Mouse (Mus musculus) macrophage (primary cell): ENCODE results near the gene Ctc1. TPM values are rescaled to one million over a fixed set of nuclear protein-coding genes. Genes with fewer than 3 reads are reported as not detected.
A peak's percentile ranks its signal among the peaks of the same experiment; 100 is the strongest.

Source experiments
- H3K27ac ChIP-seq: fragments of 350-480 bp; formaldehyde crosslinking; 2 replicates; pipeline ENCODE4 v1.9.0; 2021
- H3K36me3 ChIP-seq: fragments of 350-480 bp; formaldehyde crosslinking; 2 replicates; pipeline ENCODE4 v1.9.0; 2021; ENCODE audit errors: inconsistent target
- H3K4me3 ChIP-seq: fragments of 350-480 bp; formaldehyde crosslinking; 2 replicates; pipeline ENCODE4 v1.9.0; 2021; ENCODE audit errors: inconsistent target
- H3K79me2 ChIP-seq: fragments of 350-480 bp; formaldehyde crosslinking; 2 replicates; pipeline ENCODE4 v1.9.0; 2021; ENCODE audit errors: inconsistent target
- WGBS: methylation state at CpG from one replicate; pipeline ENCODE4 v1.1.7; 2026; ENCODE audit warnings: inconsistent platforms; ENCODE audit not compliant: missing documents; 5-methylcytosine and 5-hydroxymethylcytosine counted together
- polyA plus RNA-seq: library from polyadenylated mRNA; stranded (reverse); fragments of 250-400 nt; gene quantifications from 3 replicates; pipeline ENCODE4 v1.2.4, GENCODE M21; 2018; ENCODE audit warnings: inconsistent platforms

The Ctc1 gene
- polyA plus RNA-seq, 1 experiment from 2014 or later: 28.9 TPM

DNA sequence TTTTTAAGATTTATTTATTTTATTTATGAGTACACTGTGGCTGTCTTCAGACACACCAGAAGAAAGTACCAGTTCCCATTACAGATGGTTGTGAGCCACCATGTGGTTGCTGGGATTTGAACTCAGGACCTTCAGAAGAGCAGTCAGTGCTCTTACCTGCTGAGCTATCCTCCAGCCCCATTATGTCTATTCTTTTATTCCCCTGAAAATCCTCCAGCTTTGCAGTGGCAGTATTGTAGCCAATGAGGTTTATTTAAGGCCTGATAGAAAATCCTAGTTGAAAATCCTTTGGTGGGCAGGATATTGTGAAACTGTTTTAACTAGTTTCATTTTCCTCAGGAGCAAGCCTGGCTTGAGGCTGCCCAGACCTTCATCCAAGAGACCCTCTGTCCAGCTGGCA, 5.0 kb downstream of the Ctc1 start:
- Histone ChIP-seq H3K36me3 (peaks cover 17% of the 10 kb centered on the region; the same call in 1 of the 2 replicates), H3K4me3 (no peak overlapping the region), H3K79me2 (peaks cover 23% of the 10 kb centered on the region), H3K27ac (no peak overlapping the region)

DNA sequence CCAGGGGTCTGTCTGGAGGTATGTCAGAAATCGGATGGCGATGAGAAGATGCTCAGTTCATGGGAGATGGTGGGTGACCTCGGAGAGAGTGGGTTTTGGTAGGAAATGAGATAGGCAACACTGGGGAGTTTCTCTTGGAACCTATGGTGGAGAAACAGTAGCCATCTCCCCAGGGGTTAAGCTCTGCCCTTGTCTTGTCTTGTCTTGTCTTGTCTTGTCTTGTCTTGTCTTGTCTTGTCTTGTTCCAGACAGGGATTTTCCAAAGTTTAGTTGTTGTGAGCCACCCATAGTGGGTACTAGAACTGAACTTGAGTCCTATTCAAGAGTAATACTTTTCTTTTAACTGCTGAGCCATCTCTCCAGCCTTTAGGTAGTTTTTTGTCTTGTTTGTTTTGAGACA, 10.9 kb downstream of the Ctc1 start:
- H3K79me2 ChIP-seq: no peaks in the 10 kb centered on the region
- WGBS: 93% methylated on average over 3 of the region's 3 CpGs
- no peak overlapping the region for H3K4me3 ChIP-seq
- H3K27ac ChIP-seq: no peak overlapping the region
- H3K36me3 ChIP-seq: peaks cover 37% of the 10 kb centered on the region

DNA sequence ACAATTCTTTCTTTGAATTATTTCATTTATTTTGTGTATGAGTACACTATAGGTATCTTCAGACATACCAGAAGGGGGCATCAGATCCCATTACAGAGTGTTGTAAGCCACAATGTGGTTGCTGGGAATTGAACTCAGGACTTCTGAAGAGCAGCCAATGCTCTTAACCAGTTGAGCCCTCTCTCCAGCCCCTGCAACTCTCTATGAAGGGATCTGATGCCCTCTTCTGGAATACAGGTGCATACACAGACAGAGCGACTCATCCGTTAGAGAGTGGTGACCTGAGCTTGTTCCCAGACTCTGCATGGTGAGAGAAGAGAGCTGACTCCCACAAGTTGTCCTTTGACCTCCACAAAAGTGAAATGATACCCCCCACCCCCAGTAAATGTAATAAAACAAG, 13.1 kb downstream of the Ctc1 start:
- WGBS: 95% methylated on average over 2 of the region's 2 CpGs
- Histone ChIP-seq H3K4me3 (no peak overlapping the region), H3K79me2 (no peaks in the 10 kb centered on the region), H3K27ac (no peak overlapping the region), H3K36me3 (peaks cover 24% of the 10 kb centered on the region)

DNA sequence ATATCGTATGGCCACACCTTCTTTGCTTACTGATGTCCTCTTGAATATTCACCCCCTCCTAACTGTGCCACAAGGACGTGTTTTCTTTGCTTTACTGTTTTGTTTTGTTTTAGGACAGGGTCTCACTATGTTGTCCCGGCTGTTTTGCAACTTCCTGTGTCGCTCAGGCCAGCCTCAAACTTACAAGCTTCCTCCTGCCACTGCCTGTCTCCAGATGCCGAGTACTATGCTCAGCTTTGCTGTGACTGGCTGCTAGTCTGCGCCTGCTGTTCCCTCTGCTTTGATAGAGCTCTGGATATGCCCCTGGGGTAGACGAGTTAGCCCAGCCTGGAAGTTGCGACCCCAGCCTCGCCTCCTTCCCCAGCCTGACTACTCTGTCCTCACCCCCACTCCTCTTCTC, 17.8 kb downstream of the Ctc1 start:
- WGBS: 22% methylated on average over 9 of the region's 9 CpGs
- Histone ChIP-seq H3K79me2 (no peaks in the 10 kb centered on the region), H3K27ac (peak overlapping the region; percentile 45), H3K4me3 (no peak overlapping the region), H3K36me3 (no peaks in the 10 kb centered on the region; the same call in 1 of the 2 replicates)

DNA sequence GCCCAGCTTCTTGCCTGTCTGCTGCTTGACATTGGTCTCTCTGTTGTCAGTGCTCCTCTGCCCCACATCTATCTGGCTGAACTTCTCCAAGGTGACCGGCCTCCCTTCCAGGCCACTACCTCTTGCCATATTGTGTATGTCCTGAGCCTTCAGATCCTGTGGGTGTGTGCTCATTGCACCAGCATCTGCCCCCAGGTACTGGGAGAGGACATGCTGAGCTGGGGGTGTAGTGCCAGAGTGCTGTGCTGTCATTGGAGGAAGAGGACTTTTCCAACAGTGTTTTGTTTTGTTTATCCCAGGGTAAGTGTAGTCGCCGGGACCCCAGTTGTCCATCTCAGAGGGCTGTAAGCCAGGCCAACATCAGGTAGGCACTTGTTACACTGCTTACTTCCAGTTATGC, 18.9 kb downstream of the Ctc1 start:
- H3K79me2 ChIP-seq: no peaks in the 10 kb centered on the region
- H3K36me3 ChIP-seq: no peaks in the 10 kb centered on the region
- no peak overlapping the region for H3K27ac ChIP-seq
- 89% methylated on average over 3 of the region's 3 CpGs for WGBS
- no peak overlapping the region for H3K4me3 ChIP-seq

DNA sequence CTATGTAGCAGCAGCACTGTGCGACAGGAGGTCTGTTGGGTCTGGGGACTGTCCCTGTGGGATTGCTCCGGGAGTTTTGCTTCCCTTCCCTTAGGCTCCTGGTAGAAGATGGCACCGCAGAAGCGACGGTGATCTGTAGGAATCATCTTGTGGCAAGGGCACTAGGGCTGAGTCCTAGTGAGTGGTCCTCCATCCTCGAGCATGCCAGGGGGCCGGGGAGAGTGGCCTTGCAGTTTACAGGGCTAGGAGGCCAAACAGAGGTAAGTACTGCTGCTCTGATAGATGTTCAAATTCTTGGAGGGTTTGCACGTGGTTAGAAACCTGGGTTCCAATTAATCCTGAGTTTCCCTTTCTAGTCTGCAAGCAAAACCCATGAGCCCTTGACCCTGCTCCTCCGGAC, 19.7 kb downstream of the Ctc1 start:
- Histone ChIP-seq H3K79me2 (no peaks in the 10 kb centered on the region), H3K4me3 (no peak overlapping the region), H3K36me3 (no peaks in the 10 kb centered on the region), H3K27ac (peak overlapping the region; percentile 10; the same call in 1 of the 2 replicates)
- 90% methylated on average over 9 of the region's 9 CpGs for WGBS

DNA sequence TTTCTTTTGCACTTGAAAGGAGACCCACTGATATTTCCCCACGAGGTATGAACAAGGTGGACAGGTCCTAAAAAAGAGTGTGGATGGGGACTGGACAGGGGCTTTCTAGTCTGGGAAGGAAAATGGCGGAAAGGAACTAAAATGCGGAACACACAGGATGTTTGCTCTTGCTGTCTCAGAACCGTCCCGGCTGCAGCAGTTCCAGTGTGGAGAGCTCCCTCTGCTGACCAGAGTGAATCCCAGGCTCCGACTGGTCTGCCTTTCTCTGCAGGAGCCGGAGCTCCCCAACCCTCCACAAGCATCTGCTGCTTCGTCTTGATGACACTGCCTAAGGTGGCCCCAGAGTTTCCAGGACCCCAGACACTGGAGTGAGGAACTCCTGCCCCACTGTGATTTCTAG, 20.1 kb downstream of the Ctc1 start:
- 5% methylated on average over 8 of the region's 8 CpGs for WGBS
- Histone ChIP-seq H3K36me3 (no peaks in the 10 kb centered on the region), H3K79me2 (no peaks in the 10 kb centered on the region), H3K27ac (peak overlapping the region; percentile 10; the same call in 1 of the 2 replicates), H3K4me3 (no peak overlapping the region; the same call in 1 of the 2 replicates)

DNA sequence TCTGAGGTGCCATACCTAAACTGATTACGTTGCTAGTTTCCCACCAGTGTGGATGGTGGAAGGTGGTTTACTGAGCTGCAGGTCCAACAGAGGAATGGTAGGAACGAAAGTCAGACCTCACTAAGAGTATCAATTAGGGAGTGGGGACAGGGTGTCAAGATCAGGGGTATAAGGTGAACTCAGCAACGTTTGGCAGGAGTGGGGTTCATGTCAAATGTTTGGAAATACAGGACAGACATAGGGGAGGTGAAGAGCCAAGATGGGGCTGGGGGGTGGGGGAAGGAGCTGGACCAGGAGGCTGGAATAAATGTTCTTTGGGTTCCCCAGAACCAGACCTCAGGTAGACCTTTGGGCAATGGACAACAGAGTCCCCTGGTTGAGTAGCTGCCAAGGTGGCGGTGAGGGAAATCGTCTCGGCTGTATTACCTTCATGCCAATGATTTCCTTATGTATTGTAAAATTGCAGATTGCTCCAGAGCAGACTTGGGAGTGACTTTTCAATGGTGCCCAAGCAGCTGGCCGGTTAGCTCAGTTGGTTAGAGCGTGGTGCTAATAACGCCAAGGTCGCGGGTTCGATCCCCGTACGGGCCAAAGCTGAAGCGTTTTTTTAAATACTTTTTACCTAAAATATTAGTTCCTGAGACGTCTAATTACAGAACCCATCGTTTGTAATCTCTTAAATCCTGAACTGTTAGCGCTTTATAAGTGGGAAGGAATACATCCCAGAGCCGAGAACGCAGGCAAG, 20.9 kb downstream of the Ctc1 start:
- 11% methylated on average over 17 of the region's 20 CpGs for WGBS
- no peaks in the 10 kb centered on the region for H3K79me2 ChIP-seq
- peak overlapping the region; percentile 3; the same call in 1 of the 2 replicates for H3K27ac ChIP-seq
- no peaks in the 10 kb centered on the region for H3K36me3 ChIP-seq
- peak overlapping the region; percentile 68 for H3K4me3 ChIP-seq

DNA sequence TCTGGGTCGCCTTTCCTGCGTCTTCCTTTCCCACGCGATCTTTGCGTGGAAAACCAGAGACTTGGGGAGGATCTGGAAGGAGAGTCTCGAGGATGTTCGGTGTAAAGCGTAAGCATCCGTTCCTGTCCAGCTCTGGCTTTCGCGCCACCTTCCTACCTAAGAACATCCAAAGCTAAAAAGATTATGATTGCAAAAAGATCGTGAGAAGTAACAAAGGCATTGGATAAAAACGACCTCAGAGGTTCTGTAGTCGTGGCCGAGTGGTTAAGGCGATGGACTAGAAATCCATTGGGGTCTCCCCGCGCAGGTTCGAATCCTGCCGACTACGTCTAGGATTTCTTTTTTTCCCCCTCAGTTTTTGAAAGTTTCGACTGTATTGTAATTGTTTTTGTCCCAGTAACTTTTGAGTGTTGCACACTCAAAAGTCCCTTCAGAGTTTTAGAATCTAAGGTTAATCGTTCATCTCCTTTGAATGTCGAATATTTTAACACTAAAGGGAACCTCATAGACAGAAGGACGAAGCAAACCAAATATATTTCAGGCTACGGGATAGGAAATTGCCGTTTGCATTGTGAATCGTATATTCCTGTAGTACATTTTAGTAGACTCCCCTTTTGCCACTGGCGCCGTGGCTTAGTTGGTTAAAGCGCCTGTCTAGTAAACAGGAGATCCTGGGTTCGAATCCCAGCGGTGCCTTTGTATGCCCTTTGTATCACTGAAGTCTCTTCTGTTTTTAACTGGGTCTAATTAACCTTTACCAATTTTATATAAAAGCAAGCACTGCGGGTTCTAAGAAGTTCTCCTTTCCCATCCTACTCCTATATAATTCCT, 21.7 kb downstream of the Ctc1 start:
- Histone ChIP-seq H3K79me2 (no peaks in the 10 kb centered on the region), H3K36me3 (no peaks in the 10 kb centered on the region), H3K4me3 (peak overlapping the region; percentile 68), H3K27ac (peak overlapping the region; percentile 3; the same call in 1 of the 2 replicates)
- WGBS: under 1% methylated on average over 34 of the region's 34 CpGs

DNA sequence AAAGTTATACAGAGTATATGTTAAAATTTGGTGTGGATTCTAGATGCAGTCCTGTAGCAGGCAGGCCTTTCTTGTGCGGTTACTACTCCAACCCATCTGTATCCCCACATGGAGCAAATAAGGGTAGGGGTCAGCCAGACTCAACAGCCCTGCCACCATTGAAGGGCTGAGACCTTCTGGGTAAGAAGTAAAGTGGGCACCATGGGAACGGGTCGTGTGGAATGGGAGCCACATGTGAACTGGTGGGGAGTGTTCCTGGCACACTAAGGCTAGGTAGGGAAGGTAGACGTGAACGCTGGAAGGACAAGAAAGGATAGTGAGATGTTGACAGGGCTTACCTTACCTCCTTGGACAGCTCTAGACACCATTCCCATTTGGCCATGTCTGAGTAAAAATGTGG, 22.5 kb downstream of the Ctc1 start:
- Histone ChIP-seq H3K4me3 (no peak overlapping the region), H3K27ac (no peak overlapping the region), H3K36me3 (no peaks in the 10 kb centered on the region), H3K79me2 (no peaks in the 10 kb centered on the region)
- WGBS: 93% methylated on average over 5 of the region's 5 CpGs

DNA sequence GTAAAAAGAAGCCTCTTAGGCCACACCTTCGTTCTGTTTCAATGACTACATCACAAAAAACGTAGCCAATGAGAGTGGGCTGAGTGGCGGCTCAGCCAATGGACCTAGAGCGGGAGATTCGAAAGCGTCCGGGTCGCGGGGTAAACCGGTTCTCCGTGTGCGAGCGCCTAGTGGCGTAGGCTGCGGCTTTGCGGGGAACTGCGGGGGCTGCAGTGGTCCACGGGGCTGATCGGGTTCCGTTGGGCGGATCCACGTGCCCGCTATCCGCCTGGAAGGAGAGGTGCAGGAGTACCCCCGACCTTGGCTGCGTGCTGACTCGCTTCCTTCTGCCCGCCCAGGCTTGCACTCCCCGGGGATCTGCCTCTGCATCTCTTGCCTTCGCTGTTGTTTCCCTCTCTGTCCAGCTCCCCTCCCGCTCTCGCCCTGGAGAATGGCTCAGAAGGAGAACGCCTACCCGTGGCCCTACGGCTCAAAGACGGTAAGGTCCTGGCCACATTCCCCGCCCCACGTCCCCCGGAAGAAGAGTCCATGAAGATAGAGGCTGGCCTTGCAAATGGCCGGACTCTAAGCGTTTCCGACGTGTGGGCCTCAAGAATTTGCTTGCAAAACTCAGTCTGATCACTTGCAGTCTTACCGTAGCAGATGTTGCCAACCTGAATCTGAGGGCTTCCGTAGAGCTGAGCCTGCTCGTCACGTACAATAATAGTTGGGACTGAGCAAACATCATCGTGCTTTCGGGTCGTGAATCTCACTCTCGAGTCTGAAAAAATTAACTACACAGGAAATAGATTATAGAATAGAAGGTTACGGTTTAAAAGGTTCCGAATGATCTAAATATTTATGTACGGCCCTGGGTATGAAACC, 30.1 kb downstream of the Ctc1 start, which contains the start of gene Aurkb:
Aurkb (plus strand) TSS at position 117 of the 864 bp plus-strand sequence.
- Histone ChIP-seq H3K27ac (peak within 1 kb of the TSS; percentile 86), H3K4me3 (peak within 1 kb of the TSS; percentile 79), H3K36me3 (no peaks in the 10 kb centered on the region), H3K79me2 (peaks cover 48% of the 10 kb centered on the region)
- under 1% methylated on average over 54 of the region's 54 CpGs for WGBS

DNA sequence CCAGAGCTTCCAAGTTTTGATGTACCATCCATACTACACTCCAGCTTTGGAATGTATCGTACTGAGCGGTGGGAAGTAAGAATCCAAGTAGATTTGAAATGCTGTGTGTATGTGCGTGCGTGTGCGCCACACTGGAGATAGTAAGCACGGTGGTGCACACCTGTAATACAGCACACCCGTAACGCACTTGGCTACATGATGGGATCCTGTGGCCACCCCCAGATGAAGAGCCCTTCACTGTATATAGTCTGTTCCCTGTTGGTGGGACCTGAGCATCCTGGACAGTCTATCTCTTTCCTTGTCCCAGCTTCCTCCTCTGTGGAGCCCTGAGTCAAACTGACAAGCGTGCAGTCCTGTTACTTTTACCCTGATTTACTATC, 30.7 kb downstream of the Ctc1 start:
- WGBS: 32% methylated on average over 9 of the region's 9 CpGs
- Histone ChIP-seq H3K79me2 (peaks cover 49% of the 10 kb centered on the region), H3K4me3 (peak overlapping the region; percentile 79), H3K27ac (peak overlapping the region; percentile 86), H3K36me3 (no peaks in the 10 kb centered on the region)

DNA sequence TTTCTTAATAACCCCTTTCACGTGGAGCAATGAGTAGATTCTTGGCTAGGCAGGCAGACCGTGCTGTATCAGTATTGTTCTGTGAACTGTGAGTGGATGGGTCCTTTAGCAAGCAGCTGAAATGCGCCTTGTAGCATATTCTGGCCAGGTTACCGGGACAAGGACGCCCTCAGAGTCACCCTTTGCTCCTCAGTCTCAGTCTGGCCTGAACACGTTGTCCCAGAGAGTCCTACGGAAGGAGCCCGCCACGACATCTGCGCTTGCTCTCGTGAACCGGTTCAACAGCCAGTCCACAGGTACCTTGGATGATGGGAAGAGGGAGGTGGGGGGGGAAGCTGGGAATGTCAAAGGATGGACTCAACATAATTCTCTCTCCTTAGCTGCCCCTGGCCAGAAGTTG, 31.9 kb downstream of the Ctc1 start:
- Histone ChIP-seq H3K4me3 (no peak overlapping the region), H3K27ac (no peak overlapping the region), H3K79me2 (peaks cover 49% of the 10 kb centered on the region), H3K36me3 (no peaks in the 10 kb centered on the region)
- 95% methylated on average over 11 of the region's 12 CpGs for WGBS

DNA sequence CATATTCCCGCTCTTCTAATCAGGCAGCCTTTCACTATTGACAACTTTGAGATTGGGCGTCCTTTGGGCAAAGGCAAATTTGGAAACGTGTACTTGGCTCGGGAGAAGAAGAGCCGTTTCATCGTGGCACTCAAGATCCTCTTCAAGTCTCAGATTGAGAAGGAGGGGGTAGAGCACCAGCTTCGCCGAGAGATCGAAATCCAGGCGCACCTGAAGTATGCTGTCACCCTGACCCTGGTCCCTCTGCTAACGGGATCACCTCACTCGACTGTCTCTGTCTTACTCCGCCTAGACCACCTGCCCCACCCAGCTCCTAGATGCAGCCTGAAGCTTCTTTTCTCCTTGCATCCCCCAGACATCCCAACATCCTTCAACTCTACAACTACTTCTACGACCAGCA, 32.4 kb downstream of the Ctc1 start:
- H3K4me3 ChIP-seq: no peak overlapping the region
- no peaks in the 10 kb centered on the region for H3K36me3 ChIP-seq
- no peak overlapping the region for H3K27ac ChIP-seq
- H3K79me2 ChIP-seq: peaks cover 49% of the 10 kb centered on the region
- WGBS: 93% methylated on average over 14 of the region's 14 CpGs
